Mouse (Mus musculus): ENCODE measurements around the gene Olfr1286.

Olfr1286 gene

GRCm38 (mm10) chr2:111422931-111423330, at the start of gene Olfr1286:
Gene Olfr1286, minus strand, starts transcription at chr2:111423115.
- no peak for DNase-seq

- DNase-seq = no peak
Measured at GRCm38 (mm10) chr2:111448842-111449241, 25.9 kb upstream of the Olfr1286 start, which contains the start of gene Olfr1287. Gene Olfr1287, plus strand, starts transcription at chr2:111449142.

GRCm38 (mm10) chr2:111375222-111375621, 47.7 kb downstream of the Olfr1286 start, which contains the start of gene Olfr1284:
Gene Olfr1284, plus strand, starts transcription at chr2:111375522.
- DNase-seq = no peak
